Mouse (Mus musculus): ENCODE results near the gene Btbd9. TPM values are rescaled to one million over a fixed set of nuclear protein-coding genes. Genes with fewer than 3 reads are reported as not detected.

Gene Btbd9
- polyA plus RNA-seq, 2 experiments: 18.3 to 46.9 TPM

DNA sequence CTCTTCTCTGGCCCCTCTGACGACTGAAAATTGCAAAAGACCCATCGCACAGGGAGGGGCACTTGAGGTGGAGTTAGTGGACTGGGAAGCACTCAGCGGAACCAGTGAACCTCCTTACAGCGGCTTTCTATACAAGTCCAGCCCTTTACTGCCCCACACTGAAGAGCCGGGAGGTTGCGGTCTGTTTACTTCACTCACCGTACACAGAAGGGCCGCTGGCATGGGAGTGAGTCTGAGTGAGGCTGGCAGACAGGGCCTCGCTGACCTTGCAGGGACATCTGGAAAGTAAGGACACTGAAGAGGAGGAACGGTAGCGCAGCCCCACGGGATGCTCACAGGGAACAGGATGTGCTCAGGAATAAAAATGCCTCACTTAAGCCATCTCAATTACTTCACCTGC, 120.0 kb downstream of the Btbd9 start:
- H3K4me1 ChIP-seq (ENCODE audit: control insufficient read depth, insufficient read depth, low read length): peaks cover 7% of the 10 kb centered on the region
- H3K27me3 ChIP-seq (ENCODE audit: control insufficient read depth, insufficient read depth, low read length): no peaks in the 10 kb centered on the region
- H3K4me3 ChIP-seq (replicated peaks; ENCODE audit: low read length): no peak overlapping the region
- WGBS: 60% methylated on average over 12 of the region's 12 CpGs
- TF ChIP-seq POLR2A (IDR thresholded peaks at IDR 0.05; ENCODE audit: borderline replicate concordance, extremely low read depth, insufficient read depth, insufficient read length): no peak
- H3K9me3 ChIP-seq (ENCODE audit: control insufficient read depth, low read length): no peaks in the 10 kb centered on the region
- DNase-seq (ENCODE audit: low spot score) (no peak), ATAC-seq (ENCODE audit: low FRiP score, low read depth) (no peak)
- no peak overlapping the region for H3K4me2 ChIP-seq (replicated peaks; ENCODE audit: low read depth, low read length, severe bottlenecking)
- H3K9ac ChIP-seq (ENCODE audit: low read depth, low read length, severe bottlenecking): 0 out of 2 replicates have a peak overlapping the region, but pooled peaks have one; percentile 7
- H3K27ac ChIP-seq (replicated peaks; ENCODE audit: low read depth, low read length): no peak overlapping the region
- no peaks in the 10 kb centered on the region for H3K36me3 ChIP-seq (ENCODE audit: control insufficient read depth, insufficient read depth, low read length)

DNA sequence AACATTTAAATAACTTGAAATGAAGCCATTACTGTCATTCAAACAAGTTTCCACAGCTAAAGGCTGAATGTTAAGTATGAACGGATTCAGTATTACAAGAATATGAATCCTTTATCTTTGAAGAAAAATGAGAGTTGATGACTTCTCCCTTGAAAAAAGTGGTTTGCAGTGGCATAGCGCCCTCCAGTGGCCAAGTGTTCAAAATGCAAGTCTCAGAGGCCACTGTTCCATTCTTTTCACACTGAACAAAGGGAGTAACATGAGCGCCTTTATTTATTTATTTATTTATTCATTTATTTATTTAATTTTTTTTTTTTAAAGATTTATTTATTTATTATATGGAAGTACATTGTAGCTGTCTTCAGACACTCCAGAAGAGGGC, 121.4 kb downstream of the Btbd9 start:
- Histone ChIP-seq H3K4me1 (ENCODE audit: control insufficient read depth, insufficient read depth, low read length) (no peaks in the 10 kb centered on the region), H3K9me3 (ENCODE audit: control insufficient read depth, low read length) (no peaks in the 10 kb centered on the region), H3K27ac (replicated peaks; ENCODE audit: low read depth, low read length) (no peak overlapping the region), H3K9ac (ENCODE audit: low read depth, low read length, severe bottlenecking) (no peak overlapping the region), H3K4me3 (replicated peaks; ENCODE audit: low read length) (no peak overlapping the region), H3K36me3 (ENCODE audit: control insufficient read depth, insufficient read depth, low read length) (no peaks in the 10 kb centered on the region), H3K4me2 (replicated peaks; ENCODE audit: low read depth, low read length, severe bottlenecking) (no peak overlapping the region), H3K27me3 (ENCODE audit: control insufficient read depth, insufficient read depth, low read length) (no peaks in the 10 kb centered on the region)
- ATAC-seq (ENCODE audit: low FRiP score, low read depth) (no peak), DNase-seq (ENCODE audit: low spot score) (peak; percentile 64)
- WGBS: 21% methylated on average over 3 of the region's 3 CpGs
- no peak for TF ChIP-seq POLR2A (IDR thresholded peaks at IDR 0.05; ENCODE audit: borderline replicate concordance, extremely low read depth, insufficient read depth, insufficient read length)

DNA sequence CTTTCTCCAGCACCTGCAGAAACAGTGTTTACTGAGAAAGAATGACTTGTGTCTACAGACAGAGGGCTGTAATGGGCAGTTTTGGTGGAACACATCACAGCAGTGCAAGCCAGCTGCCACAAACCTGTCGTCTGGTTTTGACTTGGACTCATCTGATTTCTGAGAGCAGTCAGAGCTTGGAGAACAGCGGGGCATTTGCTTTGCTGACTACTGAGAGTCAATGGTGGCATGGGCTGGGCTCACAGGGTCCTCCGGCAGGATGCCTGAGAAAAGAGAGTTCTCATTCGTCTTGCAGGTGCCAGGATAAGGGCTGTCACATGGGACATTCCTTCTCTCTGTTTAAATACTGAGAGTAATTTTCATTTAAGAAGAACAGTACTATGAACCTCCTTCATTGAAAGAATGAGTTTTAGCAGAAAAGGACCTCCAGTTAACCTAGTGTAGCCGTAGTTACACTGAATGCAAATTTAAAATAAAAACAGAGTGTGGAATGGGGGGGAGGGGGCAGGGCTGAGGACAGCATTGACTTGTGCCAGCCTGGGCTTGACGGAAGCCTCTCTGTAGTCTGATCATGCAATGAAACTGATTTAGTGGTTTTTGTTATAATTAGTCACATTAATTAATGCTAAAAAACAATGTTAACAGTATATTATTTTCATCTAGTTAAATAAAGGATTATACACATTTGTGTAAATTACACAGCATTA, 122.0 kb downstream of the Btbd9 start:
- DNase-seq (ENCODE audit: low spot score) (no peak), ATAC-seq (ENCODE audit: low FRiP score, low read depth) (no peak)
- Histone ChIP-seq H3K27me3 (ENCODE audit: control insufficient read depth, insufficient read depth, low read length) (no peaks in the 10 kb centered on the region), H3K9me3 (ENCODE audit: control insufficient read depth, low read length) (no peaks in the 10 kb centered on the region), H3K36me3 (ENCODE audit: control insufficient read depth, insufficient read depth, low read length) (no peaks in the 10 kb centered on the region), H3K9ac (ENCODE audit: low read depth, low read length, severe bottlenecking) (no peak overlapping the region), H3K4me2 (replicated peaks; ENCODE audit: low read depth, low read length, severe bottlenecking) (no peak overlapping the region), H3K4me1 (ENCODE audit: control insufficient read depth, insufficient read depth, low read length) (no peaks in the 10 kb centered on the region), H3K27ac (replicated peaks; ENCODE audit: low read depth, low read length) (no peak overlapping the region), H3K4me3 (replicated peaks; ENCODE audit: low read length) (no peak overlapping the region)
- 46% methylated on average over 6 of the region's 6 CpGs for WGBS
- TF ChIP-seq POLR2A (IDR thresholded peaks at IDR 0.05; ENCODE audit: borderline replicate concordance, extremely low read depth, insufficient read depth, insufficient read length): no peak

DNA sequence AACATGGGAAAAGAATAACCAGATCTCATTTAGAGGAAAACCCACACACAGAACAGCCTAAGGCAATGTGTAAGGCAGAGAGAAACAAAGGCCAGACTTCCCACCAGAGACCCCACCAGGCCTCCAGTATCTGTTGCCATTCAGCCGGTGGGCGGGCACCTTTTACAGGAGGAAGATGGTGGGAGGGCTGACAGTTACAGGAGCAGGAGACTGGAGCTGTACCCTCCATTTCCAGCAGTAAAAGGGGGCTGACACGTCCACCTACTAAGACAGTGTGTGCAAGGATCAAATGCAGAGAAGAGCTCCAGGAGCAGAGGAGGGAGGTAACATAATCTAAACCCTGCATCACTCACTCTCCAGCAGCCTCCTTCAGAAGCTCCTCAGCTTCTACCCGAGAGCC, 123.0 kb downstream of the Btbd9 start:
- ATAC-seq (ENCODE audit: low FRiP score, low read depth): no peak
- no peak for DNase-seq (ENCODE audit: low spot score)
- no peaks in the 10 kb centered on the region for H3K4me1 ChIP-seq (ENCODE audit: control insufficient read depth, insufficient read depth, low read length)
- H3K36me3 ChIP-seq (ENCODE audit: control insufficient read depth, insufficient read depth, low read length): no peaks in the 10 kb centered on the region
- no peak overlapping the region for H3K4me3 ChIP-seq (replicated peaks; ENCODE audit: low read length)
- H3K27ac ChIP-seq (replicated peaks; ENCODE audit: low read depth, low read length): no peak overlapping the region
- whole genome bisulfite sequencing: 45% methylated on average over 4 of the region's 4 CpGs
- H3K9ac ChIP-seq (ENCODE audit: low read depth, low read length, severe bottlenecking): no peak overlapping the region
- no peak overlapping the region for H3K4me2 ChIP-seq (replicated peaks; ENCODE audit: low read depth, low read length, severe bottlenecking)
- no peaks in the 10 kb centered on the region for H3K27me3 ChIP-seq (ENCODE audit: control insufficient read depth, insufficient read depth, low read length)
- no peak for TF ChIP-seq POLR2A (IDR thresholded peaks at IDR 0.05; ENCODE audit: borderline replicate concordance, extremely low read depth, insufficient read depth, insufficient read length)
- H3K9me3 ChIP-seq (ENCODE audit: control insufficient read depth, low read length): no peaks in the 10 kb centered on the region

DNA sequence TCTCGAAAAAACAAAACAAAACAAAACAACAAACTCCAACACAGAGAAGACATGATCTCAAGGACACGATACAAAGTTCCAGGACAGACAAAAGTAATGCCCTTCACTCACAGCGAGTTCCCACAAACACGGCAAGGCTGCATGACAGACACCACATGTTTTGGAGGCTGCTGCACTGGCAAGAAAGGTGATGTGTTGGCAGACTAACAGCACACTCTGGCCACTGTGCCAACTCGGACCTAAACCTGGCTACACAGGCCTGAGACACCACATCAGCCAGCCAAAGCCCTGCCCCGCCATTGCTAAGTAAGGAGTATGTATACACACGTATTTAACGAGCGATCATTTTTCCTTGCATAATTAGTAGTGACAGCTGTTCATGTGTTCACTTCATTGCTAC, 123.9 kb downstream of the Btbd9 start:
- DNase-seq (ENCODE audit: low spot score): no peak
- Histone ChIP-seq H3K27me3 (ENCODE audit: control insufficient read depth, insufficient read depth, low read length) (no peaks in the 10 kb centered on the region), H3K4me3 (replicated peaks; ENCODE audit: low read length) (no peak overlapping the region), H3K9me3 (ENCODE audit: control insufficient read depth, low read length) (no peaks in the 10 kb centered on the region), H3K4me1 (ENCODE audit: control insufficient read depth, insufficient read depth, low read length) (no peaks in the 10 kb centered on the region), H3K9ac (ENCODE audit: low read depth, low read length, severe bottlenecking) (no peak overlapping the region), H3K36me3 (ENCODE audit: control insufficient read depth, insufficient read depth, low read length) (no peaks in the 10 kb centered on the region), H3K4me2 (replicated peaks; ENCODE audit: low read depth, low read length, severe bottlenecking) (no peak overlapping the region), H3K27ac (replicated peaks; ENCODE audit: low read depth, low read length) (no peak overlapping the region)
- TF ChIP-seq POLR2A (IDR thresholded peaks at IDR 0.05; ENCODE audit: borderline replicate concordance, extremely low read depth, insufficient read depth, insufficient read length): no peak
- WGBS: 89% methylated on average over 9 of the region's 9 CpGs
- ATAC-seq (ENCODE audit: low FRiP score, low read depth): no peak

Data from limb, embryonic 14.5 days (tissue).